Mouse (Mus musculus) small intestine, adult 2 months (tissue): ENCODE data around the gene Scn2a.

Experiments
- CTCF ChIP-seq: fragments of 200-500 bp; IDR thresholded peaks from 2 replicates; pipeline ENCODE4 v1.5.1; 2012; ENCODE audit warnings: low read depth, mild to moderate bottlenecking, control low read depth, inconsistent platforms, low read length, moderate library complexity, mixed read lengths; ENCODE audit not compliant: insufficient replicate concordance, insufficient read length; ENCODE audit errors: extremely low read depth
- POLR2A ChIP-seq: fragments of 200-500 bp; IDR thresholded peaks from 2 replicates; pipeline ENCODE4 v1.6.1; 2012; ENCODE audit warnings: low read depth, mild to moderate bottlenecking, control low read depth, inconsistent platforms, low read length, moderate library complexity

- no peak for TF ChIP-seq CTCF
- TF ChIP-seq POLR2A = no peak
Measured at GRCm38 (mm10) chr2:65667590-65668436, 47.2 kb downstream of the Scn2a start.
